Mouse (Mus musculus) lung, adult 2 months (tissue): ENCODE results near the gene Rgs11.

Experiments
- CTCF ChIP-seq: fragments of 200-500 bp; IDR thresholded peaks from 2 replicates; pipeline ENCODE4 v1.5.1; 2011; ENCODE audit warnings: mild to moderate bottlenecking, low read length, control low read depth; ENCODE audit not compliant: insufficient read depth
- POLR2A ChIP-seq: fragments of 200-500 bp; IDR thresholded peaks from 2 replicates; pipeline ENCODE4 v1.6.1; 2011; ENCODE audit warnings: low read depth, mild to moderate bottlenecking, control low read depth, low read length, borderline replicate concordance; ENCODE audit errors: extremely low read depth

GRCm38 (mm10) chr17:26212681-26213080 lies 9.9 kb downstream of the Rgs11 start:
- TF ChIP-seq POLR2A (no peak), CTCF (no peak)
